In the genomic region with DNA sequence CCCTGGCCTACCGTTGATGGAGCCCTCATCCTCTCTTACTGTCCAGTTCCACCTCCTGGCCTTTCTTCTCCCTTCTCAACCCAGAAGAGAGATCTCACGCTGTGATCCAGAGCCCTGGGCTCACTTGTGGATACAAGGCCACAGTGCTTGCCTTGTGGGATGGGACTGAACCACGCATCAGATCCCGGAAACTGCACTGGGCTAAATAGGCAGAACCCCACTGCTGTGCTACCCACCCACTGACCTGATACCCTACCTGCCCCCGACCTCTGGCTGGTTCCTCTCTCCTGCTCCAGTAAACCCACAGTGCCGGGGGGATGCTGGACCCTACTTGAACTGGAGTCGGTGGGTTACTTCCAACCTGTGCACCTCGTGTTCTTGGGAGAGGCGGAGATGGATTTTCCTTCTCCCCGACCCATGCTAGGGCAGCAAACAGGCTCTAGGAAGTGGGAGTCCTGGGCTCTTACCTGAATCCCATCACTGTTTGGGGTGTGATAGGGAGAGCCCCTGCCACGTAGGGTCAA, we compare ENCODE assay signal across 20 mouse cellular contexts. TPM values are rescaled to one million over a fixed set of nuclear protein-coding genes. Genes with fewer than 3 reads are reported as not detected.
A peak's percentile ranks its signal among the peaks of the same experiment; 100 is the strongest.
DNase-seq lines count a peak whose midpoint lies in the region; ATAC-seq lines count a peak whose summit lies in the region.
"Had no signal": no experiment of that assay in that cellular context is flagged by ENCODE, and none has a peak within 500 bp of the region (broad histone marks: within the 10 kb centered on the region; RNA-seq: fewer than 3 reads in every experiment).

No protein-coding gene starts in this region.

- peaks cover 5% of the 10 kb centered on the region; the same call in 1 of the 2 replicates for H3K36me3 ChIP-seq in forebrain, embryonic 10.5 days (replicated peaks)
- no peaks in the 10 kb centered on the region for H3K36me3 ChIP-seq in forebrain, embryonic 14.5 days (ENCODE audit: control insufficient read depth, insufficient read depth, low read length)
- H3K36me3 ChIP-seq in kidney, embryonic 16.5 days (ENCODE audit: insufficient read depth, low read length): peaks cover 2% of the 10 kb centered on the region; the same call in 1 of the 2 replicates
- no peaks in the 10 kb centered on the region for H3K36me3 ChIP-seq in intestine, embryonic 16.5 days (ENCODE audit: control insufficient read depth, insufficient read depth, low read length)
- H3K36me3 ChIP-seq: liver, embryonic 15.5 days had no signal

- peaks cover 11% of the 10 kb centered on the region for H3K4me1 ChIP-seq in forebrain, embryonic 10.5 days
- no peaks in the 10 kb centered on the region for H3K4me1 ChIP-seq in forebrain, embryonic 14.5 days (ENCODE audit: control insufficient read depth, insufficient read depth, low read length)
- H3K4me1 ChIP-seq in kidney, embryonic 16.5 days (ENCODE audit: insufficient read depth, low read length): peaks cover 8% of the 10 kb centered on the region
- peaks cover 16% of the 10 kb centered on the region; the same call in 1 of the 2 replicates for H3K4me1 ChIP-seq in intestine, embryonic 16.5 days (ENCODE audit: control insufficient read depth, insufficient read depth, low read length)

- WGBS in forebrain, embryonic 10.5 days: 90% methylated on average over 11 of the region's 11 CpGs
- WGBS in forebrain, embryonic 14.5 days: 87% methylated on average over 11 of the region's 11 CpGs
- 84% methylated on average over 11 of the region's 11 CpGs for WGBS in kidney, embryonic 16.5 days
- 87% methylated on average over 11 of the region's 11 CpGs for WGBS in intestine, embryonic 16.5 days

- DNase-seq in forebrain, embryonic 10.5 days (ENCODE audit: extremely low spot score, low spot score): no peak
- DNase-seq in forebrain, embryonic 14.5 days (ENCODE audit: low spot score): no peak
- DNase-seq in kidney, postnatal 4 days: no peak
- DNase-seq in thymus, postnatal 14 days: peak; percentile 25
- DNase-seq in thymus, postnatal 10 days (ENCODE audit: low spot score in 2 of 2): no peak
- DNase-seq in cerebellum, postnatal 4 days (ENCODE audit: low spot score in 2 of 2): no peak
- DNase-seq: cerebellum, adult 8-10 months; gastrocnemius, adult 2 months; heart, postnatal 36 days; kidney, adult 8-10 months had no signal

- no peaks in the 10 kb centered on the region for H3K9me3 ChIP-seq in forebrain, embryonic 10.5 days
- no peaks in the 10 kb centered on the region for H3K9me3 ChIP-seq in forebrain, embryonic 14.5 days (replicated peaks; ENCODE audit: control insufficient read depth, low read length)
- no peaks in the 10 kb centered on the region for H3K9me3 ChIP-seq in kidney, embryonic 16.5 days (ENCODE audit: low read length)
- no peaks in the 10 kb centered on the region for H3K9me3 ChIP-seq in intestine, embryonic 16.5 days (ENCODE audit: control insufficient read depth, low read length)
- H3K9me3 ChIP-seq: heart, embryonic 13.5 days; liver, embryonic 15.5 days had no signal

- H3K27ac ChIP-seq in forebrain, embryonic 10.5 days: peak overlapping the region; percentile 3; the same call in 1 of the 2 replicates
- H3K27ac ChIP-seq in forebrain, embryonic 14.5 days (ENCODE audit: low read depth, low read length): no peak overlapping the region
- no peak overlapping the region for H3K27ac ChIP-seq in kidney, embryonic 16.5 days (ENCODE audit: low read length)
- H3K27ac ChIP-seq in intestine, embryonic 16.5 days (ENCODE audit: low read length): no peak overlapping the region
- H3K27ac ChIP-seq: gastrocnemius, adult 2 months; heart, embryonic 13.5 days; liver, embryonic 15.5 days; macrophage had no signal

- H3K9ac ChIP-seq in forebrain, embryonic 14.5 days (ENCODE audit: low read length): no peak overlapping the region
- H3K9ac ChIP-seq in kidney, embryonic 16.5 days (replicated peaks; ENCODE audit: low read length): no peak overlapping the region
- H3K9ac ChIP-seq in intestine, embryonic 16.5 days (ENCODE audit: low read depth, low read length): no peak overlapping the region
- H3K9ac ChIP-seq: liver, embryonic 15.5 days had no signal

- no peak for ATAC-seq in forebrain, embryonic 14.5 days
- 0 out of 2 replicates have a peak, but pooled peaks have one; percentile 13 for ATAC-seq in kidney, embryonic 16.5 days (ENCODE audit: low FRiP score, low TSS enrichment)
- ATAC-seq in intestine, embryonic 16.5 days: no peak

- no peaks in the 10 kb centered on the region for H3K27me3 ChIP-seq in forebrain, embryonic 10.5 days (ENCODE audit: poor library complexity, severe bottlenecking)
- H3K27me3 ChIP-seq in forebrain, embryonic 14.5 days (replicated peaks; ENCODE audit: control insufficient read depth, insufficient read depth, low read length): no peaks in the 10 kb centered on the region
- no peaks in the 10 kb centered on the region for H3K27me3 ChIP-seq in kidney, embryonic 16.5 days (ENCODE audit: insufficient read depth, low read length)
- no peaks in the 10 kb centered on the region for H3K27me3 ChIP-seq in intestine, embryonic 16.5 days (replicated peaks; ENCODE audit: control insufficient read depth, insufficient read depth, low read length)
- H3K27me3 ChIP-seq: heart, embryonic 13.5 days; liver, embryonic 15.5 days had no signal

- no peak overlapping the region for H3K4me3 ChIP-seq in forebrain, embryonic 10.5 days
- H3K4me3 ChIP-seq in forebrain, embryonic 14.5 days (ENCODE audit: low read depth, low read length): no peak overlapping the region
- no peak overlapping the region for H3K4me3 ChIP-seq in kidney, embryonic 16.5 days (ENCODE audit: low read length)
- H3K4me3 ChIP-seq in intestine, embryonic 16.5 days (ENCODE audit: low read length): no peak overlapping the region
- H3K4me3 ChIP-seq: gastrocnemius, adult 2 months; heart, embryonic 13.5 days; liver, embryonic 15.5 days had no signal

- no peak overlapping the region for H3K4me2 ChIP-seq in forebrain, embryonic 14.5 days (ENCODE audit: low read length)
- no peak overlapping the region for H3K4me2 ChIP-seq in kidney, embryonic 16.5 days (replicated peaks; ENCODE audit: low read depth, low read length)
- no peak overlapping the region for H3K4me2 ChIP-seq in intestine, embryonic 16.5 days (ENCODE audit: low read depth, low read length)

RNA-seq across cellular contexts. Expression of gene Mb, which starts 20.3 kb away (rescaled TPM):
- polyA plus RNA-seq in forebrain, embryonic 10.5 days (2016; fragmentation: Nextera tagmentation; extraction: Ambion mirVana): 0.20 and 0.27 TPM in 2 replicates
- 0.40 TPM in 1 of 2 replicates, not detected in the other for polyA plus RNA-seq in forebrain, embryonic 14.5 days (2014; fragmentation: Nextera tagmentation; extraction: Ambion mirVana)
- 0.64 and 0.71 TPM in 2 replicates for polyA plus RNA-seq in kidney, embryonic 16.5 days (2015; fragmentation: Nextera tagmentation; extraction: Ambion mirVana)
- polyA plus RNA-seq in intestine, embryonic 16.5 days (2015; fragmentation: Nextera tagmentation; extraction: Ambion mirVana): 0.48 and 0.56 TPM in 2 replicates
- polyA plus RNA-seq: CD4-positive, CD25-positive, alpha-beta regulatory T cell, adult 4 months; inflammation-experienced regulatory T-cells, adult 6 months; macrophage; small intestine, adult 2 months had no signal

RNA-seq across cellular contexts. Expression of gene Apol6, which starts 26.3 kb away (rescaled TPM):
- polyA plus RNA-seq in forebrain, embryonic 10.5 days (2016; fragmentation: Nextera tagmentation; extraction: Ambion mirVana): 0.10 TPM in 1 of 2 replicates, not detected in the other
- not detected in 2 replicates for polyA plus RNA-seq in forebrain, embryonic 14.5 days (2014; fragmentation: Nextera tagmentation; extraction: Ambion mirVana)
- polyA plus RNA-seq in kidney, embryonic 16.5 days (2015; fragmentation: Nextera tagmentation; extraction: Ambion mirVana): not detected in 2 replicates
- 0.38 and 0.42 TPM in 2 replicates for polyA plus RNA-seq in intestine, embryonic 16.5 days (2015; fragmentation: Nextera tagmentation; extraction: Ambion mirVana)
- polyA plus RNA-seq: CD4-positive, CD25-positive, alpha-beta regulatory T cell, adult 4 months; macrophage; midbrain, embryonic 14.5 days; neural tube, embryonic 11.5 days had no signal
